Mouse (Mus musculus) cerebellum, adult 2 months (tissue): ENCODE measurements around the gene Ehd1. TPM values are rescaled to one million over a fixed set of nuclear protein-coding genes. Genes with fewer than 3 reads are reported as not detected.
A peak's percentile ranks its signal among the peaks of the same experiment; 100 is the strongest.
"Not testable (repeated sequence)": the region's sequence is repeated elsewhere in the genome, so short reads cannot be mapped to it uniquely, and the experiment has no call there.

Experiments used
- DNase-seq, 2 experiments: peaks; one replicate each; pipeline ENCODE4 v3.0.0; 2021
- H3K27ac ChIP-seq: fragments of 200-500 bp; 2 replicates; pipeline ENCODE4 v1.5.1; 2012; ENCODE audit warnings: low read length, control low read depth, inconsistent platforms; ENCODE audit not compliant: insufficient read depth
- H3K27me3 ChIP-seq: fragments of 200-500 bp; 2 replicates; pipeline ENCODE4 v1.6.1; 2012; ENCODE audit warnings: inconsistent platforms, mild to moderate bottlenecking, low read length, moderate library complexity; ENCODE audit not compliant: control insufficient read depth, insufficient read depth
- H3K4me1 ChIP-seq: fragments of 200-500 bp; 2 replicates; pipeline ENCODE4 v1.6.1; 2011; ENCODE audit warnings: low read length; ENCODE audit not compliant: control insufficient read depth, insufficient read depth
- H3K4me3 ChIP-seq: fragments of 200-500 bp; replicated peaks from 2 replicates; pipeline ENCODE3; 2011; ENCODE audit warnings: mild to moderate bottlenecking, low read depth, low read length, control low read depth; ENCODE audit not compliant: insufficient read depth
- CTCF ChIP-seq: fragments of 200-500 bp; IDR thresholded peaks from 2 replicates; pipeline ENCODE4 v1.5.1; 2011; ENCODE audit warnings: low read depth, mild to moderate bottlenecking, control low read depth, low read length, moderate library complexity, borderline replicate concordance; ENCODE audit not compliant: insufficient read depth
- POLR2A ChIP-seq: fragments of 200-500 bp; IDR thresholded peaks from 2 replicates; pipeline ENCODE4 v1.6.1; 2011; ENCODE audit warnings: low read length, control low read depth, borderline replicate concordance; ENCODE audit not compliant: insufficient read depth
- WGBS: fragments of 180-500 bp; shearing (Covaris S2); methylation state at CpG from one replicate; pipeline ENCODE4 v1.1.7; 2018; 5-methylcytosine and 5-hydroxymethylcytosine counted together
- polyA plus RNA-seq: library from polyadenylated mRNA; depleted of rRNA; stranded (reverse); fragments of >200 nt; gene quantifications from 2 replicates; pipeline ENCODE4 v1.2.3, GENCODE M21; 2012

Gene Ehd1
- polyA plus RNA-seq, 1 experiment = 168 TPM

- Histone ChIP-seq H3K4me1 (peaks cover 65% of the 10 kb centered on the region), H3K27ac (no peak overlapping the region), H3K27me3 (no peaks in the 10 kb centered on the region), H3K4me3 (no peak overlapping the region)
- 28% methylated on average over 5 of the region's 5 CpGs for WGBS
- TF ChIP-seq POLR2A = no peak
- TF ChIP-seq CTCF = no peak
- no peak for DNase-seq
Observed at GRCm38 (mm10) chr19:6283001-6283400, 6.5 kb downstream of the Ehd1 start.

GRCm38 (mm10) chr19:6284502-6284901, 8.0 kb downstream of the Ehd1 start:
- Histone ChIP-seq H3K27me3 (no peaks in the 10 kb centered on the region), H3K27ac (no peak overlapping the region; the same call in 1 of the 2 replicates), H3K4me3 (no peak overlapping the region), H3K4me1 (peaks cover 72% of the 10 kb centered on the region)
- WGBS = 83% methylated on average over 12 of the region's 12 CpGs
- no peak for DNase-seq
- TF ChIP-seq CTCF = no peak
- TF ChIP-seq POLR2A = no peak

DNA sequence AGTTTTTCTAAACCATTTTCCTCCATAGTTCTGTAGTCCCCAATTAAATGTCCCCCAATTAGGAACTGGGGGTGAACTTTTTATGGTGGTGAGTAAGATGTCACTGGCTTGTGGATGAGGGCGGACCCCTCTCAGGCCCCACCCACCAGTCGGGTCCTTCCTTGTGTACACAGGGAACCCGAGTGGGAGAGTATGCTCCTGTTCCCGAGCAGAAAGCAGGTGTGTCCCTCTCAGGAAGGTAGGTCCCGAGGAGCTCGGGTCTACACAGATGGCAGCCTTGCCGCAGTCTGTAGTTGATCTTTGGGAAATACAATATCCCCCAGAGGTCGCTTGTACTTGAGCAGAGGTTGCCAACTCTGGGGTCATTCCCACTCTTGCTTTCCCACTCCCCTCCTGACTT, 8.7 kb downstream of the Ehd1 start:
- 50% methylated on average over 8 of the region's 8 CpGs for WGBS
- no peak for DNase-seq
- no peak overlapping the region for H3K4me3 ChIP-seq
- H3K27ac ChIP-seq = peak overlapping the region; percentile 80
- H3K4me1 ChIP-seq = peaks cover 75% of the 10 kb centered on the region
- no peak for TF ChIP-seq CTCF
- TF ChIP-seq POLR2A = no peak
- H3K27me3 ChIP-seq = no peaks in the 10 kb centered on the region

DNA sequence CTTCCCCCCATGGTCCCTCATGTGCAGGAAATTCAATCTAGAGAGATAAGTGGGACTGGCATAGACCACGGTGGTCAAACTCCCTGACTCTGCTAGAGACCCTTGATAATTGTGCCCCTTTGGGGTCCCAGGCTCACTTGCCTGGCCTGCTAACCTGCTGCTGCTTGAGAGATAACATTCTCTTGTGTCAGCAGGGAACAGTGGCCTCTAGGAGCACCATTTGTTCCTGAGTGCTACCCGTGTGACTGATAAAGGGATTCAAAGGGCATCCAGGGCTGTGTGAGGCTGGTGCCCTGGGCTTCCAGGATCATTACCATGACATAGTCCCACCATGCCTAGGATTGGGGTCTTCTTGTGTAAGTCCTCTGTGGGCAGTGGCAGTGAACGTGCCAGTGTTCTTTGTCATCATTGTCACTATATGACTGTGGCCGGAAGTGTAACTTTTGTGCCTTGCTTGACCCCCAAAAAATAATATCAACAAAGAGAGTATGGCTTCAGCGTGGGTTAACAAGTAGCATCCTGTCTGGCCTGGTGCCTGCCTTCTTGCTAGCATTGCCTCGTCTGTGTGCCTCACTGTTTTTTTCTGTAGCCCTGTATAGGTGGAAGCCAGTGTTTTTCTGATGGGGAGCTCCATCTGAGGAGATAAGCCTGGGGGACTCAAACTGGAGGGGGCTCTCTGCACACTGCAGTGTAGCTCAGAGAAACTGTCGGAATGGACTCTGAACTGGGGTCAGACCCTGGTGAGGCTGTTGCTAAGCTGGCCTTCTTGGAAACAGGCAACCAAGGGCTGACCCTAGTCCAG, 9.3 kb downstream of the Ehd1 start:
- WGBS = 41% methylated on average over 7 of the region's 7 CpGs
- DNase-seq = peak in 1 of 2 experiments; percentile 42
- no peak for TF ChIP-seq POLR2A
- no peak for TF ChIP-seq CTCF
- peak overlapping the region; percentile 80 for H3K27ac ChIP-seq
- H3K27me3 ChIP-seq = no peaks in the 10 kb centered on the region
- H3K4me1 ChIP-seq = peaks cover 72% of the 10 kb centered on the region
- H3K4me3 ChIP-seq = no peak overlapping the region

DNA sequence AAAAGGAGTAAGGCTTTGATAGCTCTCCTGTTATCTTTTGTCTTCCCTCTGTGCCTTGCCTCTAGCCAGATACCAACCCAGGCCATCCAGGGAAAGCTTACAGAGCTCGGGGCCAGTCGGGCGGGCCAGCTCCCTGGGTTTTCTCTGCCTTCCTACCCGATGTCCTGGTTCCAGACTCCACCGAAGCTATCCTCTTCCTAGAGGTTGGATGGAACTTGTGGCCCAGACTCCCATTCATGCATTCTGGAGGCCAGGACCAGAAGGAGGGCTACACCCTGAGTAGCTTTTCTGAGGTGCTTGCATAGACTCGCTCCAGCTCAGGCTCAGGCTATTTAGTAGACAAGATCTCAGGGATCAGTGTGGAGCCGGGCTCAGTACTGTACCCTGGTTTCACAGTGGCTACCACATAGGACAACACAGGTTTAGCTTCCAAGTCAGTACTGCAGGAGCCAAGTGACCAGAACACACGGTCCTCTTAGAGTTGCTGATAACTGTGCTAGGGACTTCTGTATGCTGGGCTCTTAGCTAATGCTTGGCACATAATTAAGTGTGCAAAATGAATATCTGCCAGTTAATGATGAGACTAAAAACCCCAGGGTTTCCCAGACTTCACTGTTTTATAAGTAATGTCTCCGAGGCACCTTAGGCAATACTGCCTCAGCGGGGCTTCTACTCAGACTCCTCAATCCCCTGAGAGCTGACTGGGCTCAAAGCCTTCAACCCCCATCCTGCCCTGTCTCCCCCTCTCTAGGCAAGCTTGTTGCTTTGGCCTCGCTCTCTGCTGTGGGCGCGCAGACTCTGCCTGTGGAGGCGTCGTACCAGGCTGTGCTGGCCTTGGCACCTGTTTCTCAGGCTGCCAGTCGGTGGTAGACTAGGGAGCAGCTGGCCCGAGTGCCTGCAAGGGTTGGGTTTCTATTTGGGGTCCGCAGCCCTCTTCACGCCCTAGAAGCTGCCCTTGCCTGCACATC, 10.2 kb downstream of the Ehd1 start:
- DNase-seq = peak; percentile 73 to 79
- no peak for TF ChIP-seq POLR2A
- no peak for TF ChIP-seq CTCF
- H3K27ac ChIP-seq = peak overlapping the region; percentile 80
- no peak overlapping the region for H3K4me3 ChIP-seq
- no peaks in the 10 kb centered on the region for H3K27me3 ChIP-seq
- WGBS = 16% methylated on average over 19 of the region's 19 CpGs
- H3K4me1 ChIP-seq = peaks cover 73% of the 10 kb centered on the region

GRCm38 (mm10) chr19:6288236-6288894, 11.8 kb downstream of the Ehd1 start:
- no peak for TF ChIP-seq POLR2A
- no peak for TF ChIP-seq CTCF
- Histone ChIP-seq H3K4me1 (peaks cover 80% of the 10 kb centered on the region), H3K4me3 (no peak overlapping the region), H3K27ac (peak overlapping the region; percentile 80), H3K27me3 (no peaks in the 10 kb centered on the region)
- no peak for DNase-seq
- 61% methylated on average over 13 of the region's 13 CpGs for WGBS

DNA sequence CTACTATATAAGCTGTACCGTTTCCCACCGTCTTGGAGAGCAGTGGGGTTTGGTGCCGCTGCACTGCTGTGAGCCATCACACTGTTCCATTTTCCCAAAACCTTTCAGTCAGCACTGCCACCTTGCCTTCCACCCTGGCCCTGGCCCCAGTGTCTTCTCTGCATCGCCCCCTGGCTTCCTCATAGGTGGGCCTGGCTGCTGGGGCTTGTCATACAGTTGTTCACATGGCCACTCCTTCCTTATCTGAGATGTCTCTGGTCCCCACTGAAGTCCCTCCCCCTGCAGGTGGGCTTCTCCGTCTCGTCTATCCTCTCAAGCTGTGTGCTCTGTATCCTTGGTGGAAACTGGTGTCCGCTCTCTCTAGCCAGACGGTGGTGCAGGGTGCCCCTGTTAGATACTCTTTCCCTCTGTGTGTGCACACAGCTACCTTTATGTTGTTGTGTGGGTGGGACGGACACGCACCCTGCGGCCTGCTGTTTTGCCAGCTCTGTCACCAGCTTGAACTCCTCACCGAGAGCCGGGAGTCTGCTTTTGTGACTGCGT, 13.2 kb downstream of the Ehd1 start:
- H3K4me1 ChIP-seq = peaks cover 69% of the 10 kb centered on the region
- DNase-seq = no peak
- 59% methylated on average over 14 of the region's 14 CpGs for WGBS
- H3K27me3 ChIP-seq = no peaks in the 10 kb centered on the region
- no peak overlapping the region for H3K4me3 ChIP-seq
- no peak for TF ChIP-seq CTCF
- no peak for TF ChIP-seq POLR2A
- H3K27ac ChIP-seq = peak overlapping the region; percentile 64

GRCm38 (mm10) chr19:6290720-6291116, 14.2 kb downstream of the Ehd1 start:
- not testable (repeated sequence) for H3K27me3 ChIP-seq, H3K4me3 ChIP-seq, DNase-seq
- peaks cover 60% of the 10 kb centered on the region for H3K4me1 ChIP-seq
- peak overlapping the region; percentile 83; the same call in 1 of the 2 replicates for H3K27ac ChIP-seq
- WGBS = 73% methylated on average over 6 of the region's 6 CpGs
